Mouse (Mus musculus): ENCODE results near the gene Gpr152. TPM values are rescaled to one million over a fixed set of nuclear protein-coding genes. Genes with fewer than 3 reads are reported as not detected.

Gpr152 gene
- polyA plus RNA-seq, 1 experiment from 2014 or later, result not detected

DNA sequence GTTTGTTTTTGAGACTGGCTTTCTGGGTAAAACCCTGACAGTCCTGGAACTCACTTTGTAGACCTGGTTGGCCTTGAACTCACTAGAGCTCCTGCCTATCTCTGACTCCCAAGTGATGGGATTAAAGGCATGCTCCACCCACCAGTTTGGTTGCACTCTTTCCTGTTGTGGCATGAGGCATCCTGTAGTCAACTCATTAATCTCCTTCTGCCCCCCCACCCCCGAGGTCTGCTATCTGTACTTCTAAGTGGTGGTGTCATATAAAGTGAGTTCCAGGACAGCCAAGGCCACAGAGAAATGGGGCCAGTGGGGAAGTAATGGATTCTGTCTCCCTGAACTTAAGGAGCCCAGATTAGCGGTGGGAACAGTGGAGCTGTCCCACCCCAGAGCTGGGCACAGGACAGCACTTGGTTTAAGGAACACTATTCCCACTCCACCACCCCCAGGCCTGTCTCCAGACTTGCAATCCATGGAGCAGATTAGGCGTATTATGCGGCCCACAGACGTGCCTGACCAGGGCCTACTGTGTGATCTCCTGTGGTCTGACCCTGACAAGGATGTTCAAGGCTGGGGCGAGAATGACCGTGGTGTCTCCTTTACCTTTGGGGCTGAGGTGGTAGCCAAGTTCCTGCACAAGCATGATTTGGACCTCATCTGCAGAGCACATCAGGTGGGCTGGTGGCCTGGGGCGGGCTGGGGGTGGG is 54.6 kb downstream of the Gpr152 start:
- no peaks in the 10 kb centered on the region for H3K27me3 ChIP-seq (ENCODE audit: insufficient read depth, low read length)
- WGBS, result 85% methylated on average over 8 of the region's 8 CpGs
- no peak overlapping the region for H3K27ac ChIP-seq (ENCODE audit: low read length)
- no peak overlapping the region for H3K4me2 ChIP-seq (replicated peaks; ENCODE audit: low read depth, low read length)
- H3K9me3 ChIP-seq (ENCODE audit: low read length), result no peaks in the 10 kb centered on the region
- no peak for ATAC-seq (ENCODE audit: low FRiP score, low TSS enrichment)
- peaks cover 43% of the 10 kb centered on the region for H3K36me3 ChIP-seq (ENCODE audit: insufficient read depth, low read length)
- peak overlapping the region; percentile 15; the same call in 1 of the 2 replicates for H3K9ac ChIP-seq (replicated peaks; ENCODE audit: low read length)
- H3K4me1 ChIP-seq (ENCODE audit: insufficient read depth, low read length), result peaks cover 56% of the 10 kb centered on the region
- no peak overlapping the region for H3K4me3 ChIP-seq (ENCODE audit: low read length)

DNA sequence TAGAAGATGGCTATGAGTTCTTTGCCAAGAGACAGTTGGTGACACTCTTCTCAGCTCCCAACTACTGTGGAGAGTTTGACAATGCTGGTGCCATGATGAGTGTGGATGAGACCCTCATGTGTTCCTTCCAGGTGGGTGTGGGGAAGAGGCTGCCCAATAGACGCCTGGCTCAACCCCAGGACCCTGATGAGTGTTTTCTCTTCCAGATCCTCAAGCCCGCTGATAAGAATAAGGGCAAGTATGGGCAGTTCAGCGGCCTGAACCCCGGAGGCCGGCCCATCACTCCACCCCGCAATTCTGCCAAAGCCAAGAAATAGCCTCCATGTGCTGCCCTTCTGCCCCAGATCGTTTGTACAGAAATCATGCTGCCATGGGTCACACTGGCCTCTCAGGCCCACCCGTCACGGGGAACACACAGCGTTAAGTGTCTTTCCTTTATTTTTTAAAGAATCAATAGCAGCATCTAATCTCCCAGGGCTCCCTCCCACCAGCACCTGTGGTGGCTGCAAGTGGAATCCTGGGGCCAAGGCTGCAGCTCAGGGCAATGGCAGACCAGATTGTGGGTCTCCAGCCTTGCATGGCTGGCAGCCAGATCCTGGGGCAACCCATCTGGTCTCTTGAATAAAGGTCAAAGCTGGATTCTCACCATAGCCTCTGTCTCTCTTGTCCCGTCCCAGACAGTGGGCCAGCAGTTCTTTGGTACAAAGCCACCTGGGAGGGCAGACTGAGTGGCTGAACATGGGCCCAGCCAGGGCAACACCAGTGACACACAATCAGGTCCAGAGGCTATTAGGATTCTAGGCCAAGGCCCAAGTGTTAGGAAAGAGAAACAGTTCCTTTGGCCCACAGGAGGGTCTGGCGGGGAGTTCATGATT is 55.4 kb downstream of the Gpr152 start:
- H3K9me3 ChIP-seq (ENCODE audit: low read length), result no peaks in the 10 kb centered on the region
- no peak overlapping the region for H3K27ac ChIP-seq (ENCODE audit: low read length)
- ATAC-seq (ENCODE audit: low FRiP score, low TSS enrichment), result no peak
- WGBS, result 70% methylated on average over 12 of the region's 12 CpGs
- H3K27me3 ChIP-seq (ENCODE audit: insufficient read depth, low read length), result no peaks in the 10 kb centered on the region
- H3K9ac ChIP-seq (replicated peaks; ENCODE audit: low read length), result no peak overlapping the region; the same call in 1 of the 2 replicates
- no peak overlapping the region for H3K4me2 ChIP-seq (replicated peaks; ENCODE audit: low read depth, low read length)
- no peak overlapping the region for H3K4me3 ChIP-seq (ENCODE audit: low read length)
- H3K36me3 ChIP-seq (ENCODE audit: insufficient read depth, low read length), result peaks cover 45% of the 10 kb centered on the region
- peaks cover 57% of the 10 kb centered on the region for H3K4me1 ChIP-seq (ENCODE audit: insufficient read depth, low read length)

Other genes with a start within 250 kb of the Gpr152 start
- gene Tcirg1, start 232.7 kb upstream of the Gpr152 start, polyA plus RNA-seq (2015; fragmentation: Nextera tagmentation; extraction: Ambion mirVana), result 56.1 and 62.7 TPM in 2 replicates
- gene Ndufs8, start 227.0 kb upstream of the Gpr152 start, polyA plus RNA-seq (2015; fragmentation: Nextera tagmentation; extraction: Ambion mirVana), result 365 and 401 TPM in 2 replicates
- gene Aldh3b1, start 210.0 kb upstream of the Gpr152 start, polyA plus RNA-seq (2015; fragmentation: Nextera tagmentation; extraction: Ambion mirVana), result 3.9 and 5.1 TPM in 2 replicates
- 19.4 and 23.1 TPM in 2 replicates for gene Unc93b1, start 204.6 kb upstream of the Gpr152 start, polyA plus RNA-seq (2015; fragmentation: Nextera tagmentation; extraction: Ambion mirVana)
- gene Aldh3b3, start 181.1 kb upstream of the Gpr152 start, polyA plus RNA-seq (2015; fragmentation: Nextera tagmentation; extraction: Ambion mirVana), result not detected in 2 replicates
- 3.7 and 5.1 TPM in 2 replicates for gene Aldh3b2, start 167.5 kb upstream of the Gpr152 start, polyA plus RNA-seq (2015; fragmentation: Nextera tagmentation; extraction: Ambion mirVana)
- 44.8 and 47.5 TPM in 2 replicates for gene Acy3, start 153.2 kb upstream of the Gpr152 start, polyA plus RNA-seq (2015; fragmentation: Nextera tagmentation; extraction: Ambion mirVana)
- 1.5 TPM in 2 replicates for gene Tbx10, start 147.0 kb upstream of the Gpr152 start, polyA plus RNA-seq (2015; fragmentation: Nextera tagmentation; extraction: Ambion mirVana)
- gene Nudt8, start 139.2 kb upstream of the Gpr152 start, polyA plus RNA-seq (2015; fragmentation: Nextera tagmentation; extraction: Ambion mirVana), result 36.2 and 39.8 TPM in 2 replicates
- 3.9 and 5.2 TPM in 2 replicates for gene Gm49405, start 139.2 kb upstream of the Gpr152 start, polyA plus RNA-seq (2015; fragmentation: Nextera tagmentation; extraction: Ambion mirVana)
- gene Doc2g, start 136.5 kb upstream of the Gpr152 start, polyA plus RNA-seq (2015; fragmentation: Nextera tagmentation; extraction: Ambion mirVana), result 5.3 and 6.1 TPM in 2 replicates
- gene Ndufv1, start 127.0 kb upstream of the Gpr152 start, polyA plus RNA-seq (2015; fragmentation: Nextera tagmentation; extraction: Ambion mirVana), result 261 and 285 TPM in 2 replicates
- 526 and 535 TPM in 2 replicates for gene Gstp1, start 101.8 kb upstream of the Gpr152 start, polyA plus RNA-seq (2015; fragmentation: Nextera tagmentation; extraction: Ambion mirVana)
- 2.5 and 9.6 TPM in 2 replicates for gene Gstp2, start 93.8 kb upstream of the Gpr152 start, polyA plus RNA-seq (2015; fragmentation: Nextera tagmentation; extraction: Ambion mirVana)
- 0.36 and 0.49 TPM in 2 replicates for gene Gstp3, start 80.2 kb upstream of the Gpr152 start, polyA plus RNA-seq (2015; fragmentation: Nextera tagmentation; extraction: Ambion mirVana)
- 0.21 and 0.96 TPM in 2 replicates for gene Cabp2, start 58.2 kb upstream of the Gpr152 start, polyA plus RNA-seq (2015; fragmentation: Nextera tagmentation; extraction: Ambion mirVana)
- gene Cdk2ap2, start 42.6 kb upstream of the Gpr152 start, polyA plus RNA-seq (2015; fragmentation: Nextera tagmentation; extraction: Ambion mirVana), result 135 and 138 TPM in 2 replicates
- gene Pitpnm1, start 39.8 kb upstream of the Gpr152 start, polyA plus RNA-seq (2015; fragmentation: Nextera tagmentation; extraction: Ambion mirVana), result 20.0 and 22.2 TPM in 2 replicates
- gene Aip, start 13.9 kb upstream of the Gpr152 start, polyA plus RNA-seq (2015; fragmentation: Nextera tagmentation; extraction: Ambion mirVana), result 115 and 120 TPM in 2 replicates
- 0.14 and 0.21 TPM in 2 replicates for gene Cabp4, start 4.2 kb downstream of the Gpr152 start, polyA plus RNA-seq (2015; fragmentation: Nextera tagmentation; extraction: Ambion mirVana)
- 201 and 218 TPM in 2 replicates for gene Coro1b, start 8.8 kb downstream of the Gpr152 start, polyA plus RNA-seq (2015; fragmentation: Nextera tagmentation; extraction: Ambion mirVana)
- gene Ptprcap, start 13.8 kb downstream of the Gpr152 start, polyA plus RNA-seq (2015; fragmentation: Nextera tagmentation; extraction: Ambion mirVana), result 0.49 and 1.1 TPM in 2 replicates
- 62.9 and 63.7 TPM in 2 replicates for gene Rps6kb2, start 23.6 kb downstream of the Gpr152 start, polyA plus RNA-seq (2015; fragmentation: Nextera tagmentation; extraction: Ambion mirVana)
- 2.9 and 3.3 TPM in 2 replicates for gene Carns1, start 35.7 kb downstream of the Gpr152 start, polyA plus RNA-seq (2015; fragmentation: Nextera tagmentation; extraction: Ambion mirVana)
- 2.5 and 3.1 TPM in 2 replicates for gene Tbc1d10c, start 51.5 kb downstream of the Gpr152 start, polyA plus RNA-seq (2015; fragmentation: Nextera tagmentation; extraction: Ambion mirVana)
- gene Ppp1ca, start 52.3 kb downstream of the Gpr152 start, polyA plus RNA-seq (2015; fragmentation: Nextera tagmentation; extraction: Ambion mirVana), result 1,050 and 1,120 TPM in 2 replicates
- 39.4 and 39.9 TPM in 2 replicates for gene Rad9a, start 61.9 kb downstream of the Gpr152 start, polyA plus RNA-seq (2015; fragmentation: Nextera tagmentation; extraction: Ambion mirVana)
- 6.8 and 7.5 TPM in 2 replicates for gene Clcf1, start 74.5 kb downstream of the Gpr152 start, polyA plus RNA-seq (2015; fragmentation: Nextera tagmentation; extraction: Ambion mirVana)
- gene AC109138.7, start 74.6 kb downstream of the Gpr152 start, polyA plus RNA-seq (2015; fragmentation: Nextera tagmentation; extraction: Ambion mirVana), result not detected in 2 replicates
- 34.2 and 36.3 TPM in 2 replicates for gene Pold4, start 92.1 kb downstream of the Gpr152 start, polyA plus RNA-seq (2015; fragmentation: Nextera tagmentation; extraction: Ambion mirVana)
- 22.9 and 24.3 TPM in 2 replicates for gene Ssh3, start 129.4 kb downstream of the Gpr152 start, polyA plus RNA-seq (2015; fragmentation: Nextera tagmentation; extraction: Ambion mirVana)
- gene Ankrd13d, start 143.3 kb downstream of the Gpr152 start, polyA plus RNA-seq (2015; fragmentation: Nextera tagmentation; extraction: Ambion mirVana), result 7.4 and 9.0 TPM in 2 replicates
- gene Grk2, start 166.4 kb downstream of the Gpr152 start, polyA plus RNA-seq (2015; fragmentation: Nextera tagmentation; extraction: Ambion mirVana), result 15.9 and 20.0 TPM in 2 replicates